Mouse (Mus musculus) activated CD4-positive, CD25-positive, alpha-beta regulatory T cell, adult 9 weeks (primary cell): Measurements from ENCODE around the gene Gfer. TPM values are rescaled to one million over a fixed set of nuclear protein-coding genes. Genes with fewer than 3 reads are reported as not detected.

Experiments
- polyA plus RNA-seq: library from polyadenylated mRNA; unstranded; fragments of 100-300 nt; shearing (Covaris generic); gene quantifications from one replicate; pipeline ENCODE4 v1.2.1, GENCODE M21; 2017

The Gfer gene
- 7.8 TPM for polyA plus RNA-seq

GRCm38 (mm10) chr17:24696011-24696697 lies at the start of gene Gfer, which contains the start of gene Noxo1:
Gene Gfer, minus strand, starts transcription at chr17:24696156.
Gene Noxo1, plus strand, starts transcription at chr17:24696234.

GRCm38 (mm10) chr17:24736330-24737051 lies 40.5 kb upstream of the Gfer start, which contains the start of gene Msrb1:
Gene Msrb1, plus strand, starts transcription at chr17:24736642.

GRCm38 (mm10) chr17:24727618-24728017 lies 31.7 kb upstream of the Gfer start, which contains the start of gene Rpl3l:
Gene Rpl3l, plus strand, starts transcription at chr17:24727820.

GRCm38 (mm10) chr17:24724184-24724583 lies 28.2 kb upstream of the Gfer start, which contains the start of gene Ndufb10:
Gene Ndufb10, minus strand, starts transcription at chr17:24724478.

GRCm38 (mm10) chr17:24717943-24718342 lies 22.0 kb upstream of the Gfer start, which contains the start of the genes Rnf151 and Rps2:
Gene Rnf151, minus strand, starts transcription at chr17:24718063.
Gene Rps2, plus strand, starts transcription at chr17:24718116.

GRCm38 (mm10) chr17:24706982-24707800 lies 11.2 kb upstream of the Gfer start, which contains the start of gene Tbl3:
Gene Tbl3, minus strand, starts transcription at chr17:24707660.

GRCm38 (mm10) chr17:24689251-24690081 lies 6.5 kb downstream of the Gfer start, which contains the start of gene Syngr3:
Gene Syngr3, minus strand, starts transcription at chr17:24689955.

GRCm38 (mm10) chr17:24669545-24670245 lies 26.3 kb downstream of the Gfer start, which contains the start of gene Zfp598:
Gene Zfp598, plus strand, starts transcription at chr17:24669687.

GRCm38 (mm10) chr17:24658017-24658758 lies 37.8 kb downstream of the Gfer start, which contains the start of gene Npw:
Gene Npw, minus strand, starts transcription at chr17:24658457.

GRCm38 (mm10) chr17:24650070-24650616 lies 45.8 kb downstream of the Gfer start, which contains the start of gene Slc9a3r2:
Gene Slc9a3r2, minus strand, starts transcription at chr17:24650327.

Other genes with a start within 250 kb of the Gfer start
- gene E4f1, start 225.8 kb downstream of the Gfer start, polyA plus RNA-seq = 70.7 TPM
- gene Pgp, start 225.8 kb downstream of the Gfer start, polyA plus RNA-seq = 3.8 TPM
- gene Bricd5, start 222.3 kb downstream of the Gfer start, polyA plus RNA-seq = not detected
- gene Mlst8, start 217.1 kb downstream of the Gfer start, polyA plus RNA-seq = 28.4 TPM
- 0.11 TPM for gene Caskin1, start 207.6 kb downstream of the Gfer start, polyA plus RNA-seq
- gene Traf7, start 168.2 kb downstream of the Gfer start, polyA plus RNA-seq = 97.6 TPM
- gene Rab26, start 161.9 kb downstream of the Gfer start, polyA plus RNA-seq = 6.5 TPM
- gene Pkd1, start 146.3 kb downstream of the Gfer start, polyA plus RNA-seq = 17.8 TPM
- gene Tsc2, start 63.5 kb downstream of the Gfer start, polyA plus RNA-seq = 48.8 TPM
- 6.0 TPM for gene Nthl1, start 63.5 kb downstream of the Gfer start, polyA plus RNA-seq
- not detected for gene Slc9a3r2, start 45.8 kb downstream of the Gfer start, polyA plus RNA-seq
- gene Npw, start 37.7 kb downstream of the Gfer start, polyA plus RNA-seq = not detected
- 2.3 TPM for gene Zfp598, start 26.5 kb downstream of the Gfer start, polyA plus RNA-seq
- 0.88 TPM for gene Syngr3, start 6.2 kb downstream of the Gfer start, polyA plus RNA-seq
- 1.4 TPM for gene Noxo1, start 78 bp upstream of the Gfer start, polyA plus RNA-seq
- 60.9 TPM for gene Tbl3, start 11.5 kb upstream of the Gfer start, polyA plus RNA-seq
- not detected for gene Rnf151, start 21.9 kb upstream of the Gfer start, polyA plus RNA-seq
- 789 TPM for gene Rps2, start 22.0 kb upstream of the Gfer start, polyA plus RNA-seq
- 222 TPM for gene Ndufb10, start 28.3 kb upstream of the Gfer start, polyA plus RNA-seq
- not detected for gene Rpl3l, start 31.7 kb upstream of the Gfer start, polyA plus RNA-seq
- 16.1 TPM for gene Msrb1, start 40.5 kb upstream of the Gfer start, polyA plus RNA-seq
- not detected for gene Hs3st6, start 56.8 kb upstream of the Gfer start, polyA plus RNA-seq
- not detected for gene Meiob, start 108.1 kb upstream of the Gfer start, polyA plus RNA-seq
- 43.5 TPM for gene Hagh, start 144.0 kb upstream of the Gfer start, polyA plus RNA-seq
- 2.6 TPM for gene Fahd1, start 154.2 kb upstream of the Gfer start, polyA plus RNA-seq
- not detected for gene Igfals, start 169.8 kb upstream of the Gfer start, polyA plus RNA-seq
- gene Nubp2, start 190.2 kb upstream of the Gfer start, polyA plus RNA-seq = 111 TPM
- 58.7 TPM for gene Spsb3, start 190.5 kb upstream of the Gfer start, polyA plus RNA-seq
- 53.5 TPM for gene Eme2, start 198.9 kb upstream of the Gfer start, polyA plus RNA-seq
- gene Mrps34, start 199.0 kb upstream of the Gfer start, polyA plus RNA-seq = 46.4 TPM
- gene Nme3, start 200.3 kb upstream of the Gfer start, polyA plus RNA-seq = 67.3 TPM
- gene Mapk8ip3, start 240.8 kb upstream of the Gfer start, polyA plus RNA-seq = 60.4 TPM